Mouse (Mus musculus) spleen, postnatal 10 days (tissue): ENCODE measurements around the gene Pla2g2c.

Experiments used
- DNase-seq, 2 experiments: peaks; one replicate each; pipeline ENCODE4 v3.0.0; 2021 to 2022; ENCODE audit warnings: low spot score in 2 of 2

Pla2g2c gene

GRCm38 (mm10) chr4:138748369-138749072 is 23.9 kb downstream of the Pla2g2c start:
- peak in 1 of 2 experiments; percentile 24 for DNase-seq

GRCm38 (mm10) chr4:138752603-138753002 is 28.0 kb downstream of the Pla2g2c start:
- no peak for DNase-seq

- DNase-seq = no peak
Observed at GRCm38 (mm10) chr4:138753608-138754007, 29.0 kb downstream of the Pla2g2c start.

- no peak for DNase-seq
Observed at GRCm38 (mm10) chr4:138754432-138754831, 29.8 kb downstream of the Pla2g2c start.

- DNase-seq = no peak
Observed at GRCm38 (mm10) chr4:138755439-138755838, 30.8 kb downstream of the Pla2g2c start.

- no peak for DNase-seq
Observed at GRCm38 (mm10) chr4:138755983-138756382, 31.4 kb downstream of the Pla2g2c start.

- DNase-seq = no peak
Observed at GRCm38 (mm10) chr4:138757416-138757815, 32.8 kb downstream of the Pla2g2c start, which contains the start of gene Pla2g2f. Gene Pla2g2f (minus strand): TSS chr4:138757626.

- DNase-seq = no peak
Observed at GRCm38 (mm10) chr4:138762266-138762665, 37.7 kb downstream of the Pla2g2c start.

- DNase-seq = no peak
Observed at GRCm38 (mm10) chr4:138771970-138772369, 47.4 kb downstream of the Pla2g2c start.

- DNase-seq = no peak
Observed at GRCm38 (mm10) chr4:138772386-138772785, 47.8 kb downstream of the Pla2g2c start.

- DNase-seq = no peak
Observed at GRCm38 (mm10) chr4:138775435-138775834, 50.8 kb downstream of the Pla2g2c start, which contains the start of gene Pla2g2d. Gene Pla2g2d (plus strand): TSS chr4:138775735.

- DNase-seq = no peak
Observed at GRCm38 (mm10) chr4:138777417-138778407, 53.1 kb downstream of the Pla2g2c start.

GRCm38 (mm10) chr4:138780300-138780699 is 55.7 kb downstream of the Pla2g2c start:
- no peak for DNase-seq

GRCm38 (mm10) chr4:138782098-138782497 is 57.5 kb downstream of the Pla2g2c start:
- no peak for DNase-seq

GRCm38 (mm10) chr4:138785721-138786120 is 61.1 kb downstream of the Pla2g2c start:
- DNase-seq = no peak

- no peak for DNase-seq
Observed at GRCm38 (mm10) chr4:138786141-138786540, 61.5 kb downstream of the Pla2g2c start.

- no peak for DNase-seq
Observed at GRCm38 (mm10) chr4:138788381-138788780, 63.8 kb downstream of the Pla2g2c start.

- DNase-seq = no peak
Observed at GRCm38 (mm10) chr4:138791452-138791851, 66.9 kb downstream of the Pla2g2c start.

- DNase-seq = no peak
Observed at GRCm38 (mm10) chr4:138792599-138792998, 68.0 kb downstream of the Pla2g2c start.

- peak in 1 of 2 experiments; percentile 30 for DNase-seq
Observed at GRCm38 (mm10) chr4:138793276-138793675, 68.7 kb downstream of the Pla2g2c start.

- DNase-seq = no peak
Observed at GRCm38 (mm10) chr4:138794344-138794743, 69.8 kb downstream of the Pla2g2c start.
